Mouse (Mus musculus): ENCODE results near the gene S100pbp.

S100pbp gene

GRCm38 (mm10) chr4:129102133-129102829, 87.2 kb downstream of the S100pbp start:
- DNase-seq (ENCODE audit: low spot score), result no peak
